Mouse (Mus musculus) T-helper 17 cell (primary cell): ENCODE data around the gene Padi2.

Source experiments
- in situ Hi-C, 2 experiments: fragments of 300-600 bp; cut with MboI, MseI; formaldehyde crosslinking; loops; 1 replicate in 1 of 2; 2 replicates in 1 of 2; pipeline ENCODE4 v1.15.1; 2025; ENCODE audit warnings: high pct_unique_total_duplicates in 2 of 2

Gene Padi2

DNA sequence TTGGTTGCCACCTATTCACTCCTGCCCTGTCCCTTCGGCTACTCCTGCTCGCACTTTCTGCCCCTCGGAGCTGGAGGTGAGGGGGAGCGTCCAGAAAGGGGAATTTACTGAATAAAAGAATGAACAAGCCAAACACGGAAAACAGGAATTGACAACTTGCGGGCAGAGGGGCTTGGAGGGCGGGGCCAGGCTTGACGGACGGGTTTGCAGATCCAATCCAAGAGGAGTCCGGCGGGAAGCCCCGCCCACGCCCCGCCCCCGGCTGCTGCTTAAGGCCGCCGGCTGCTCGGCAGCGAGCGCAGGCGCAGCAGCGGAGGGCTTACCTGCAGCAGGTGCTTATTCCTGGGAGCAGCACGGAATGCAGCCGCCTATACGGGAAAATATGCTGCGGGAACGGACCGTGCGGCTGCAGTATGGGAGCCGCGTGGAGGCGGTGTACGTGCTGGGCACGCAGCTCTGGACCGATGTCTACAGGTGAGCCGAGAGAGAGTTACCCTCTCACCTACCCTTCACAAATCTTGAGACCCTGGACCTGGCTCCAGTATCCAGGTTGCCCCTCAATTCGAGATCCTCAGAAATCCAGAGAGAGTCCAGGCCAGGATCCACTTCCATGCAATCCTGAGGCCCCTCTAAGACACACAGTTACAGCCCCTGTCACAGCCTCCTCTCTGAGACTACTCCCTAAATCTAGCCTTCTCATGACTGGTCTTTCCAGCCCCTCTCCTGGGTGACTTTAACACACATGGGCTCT, at the start of gene Padi2:
TSS of gene Padi2 (plus strand) at position 269 of the 751 bp plus-strand sequence.
- in situ Hi-C loops: loop anchor here (5.0 to 10.0 kb wide), 2 partner anchors 49 to 114 kb away; no protein-coding TSS in a partner anchor

DNA sequence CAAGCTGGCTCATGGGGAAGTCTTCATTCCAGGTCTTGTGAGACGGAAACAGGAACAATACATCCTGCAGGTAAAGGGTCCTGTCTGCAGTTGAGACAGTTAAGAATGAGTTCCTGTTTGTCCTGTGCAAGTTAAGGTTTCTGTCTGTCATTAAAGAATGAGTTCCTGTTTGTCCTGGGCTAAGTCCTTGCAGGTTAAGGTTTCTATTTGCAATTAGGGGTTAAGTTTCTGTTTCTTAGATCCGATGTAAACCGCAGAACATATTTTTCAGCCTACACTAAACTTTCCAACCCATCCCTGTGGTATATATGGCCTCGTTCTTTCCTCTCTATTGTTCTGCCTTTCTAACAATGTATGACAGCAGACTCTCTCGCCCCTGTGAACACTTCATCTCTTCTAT, 49.1 kb upstream of the Padi2 start:
- in situ Hi-C loops: no loop called here

DNA sequence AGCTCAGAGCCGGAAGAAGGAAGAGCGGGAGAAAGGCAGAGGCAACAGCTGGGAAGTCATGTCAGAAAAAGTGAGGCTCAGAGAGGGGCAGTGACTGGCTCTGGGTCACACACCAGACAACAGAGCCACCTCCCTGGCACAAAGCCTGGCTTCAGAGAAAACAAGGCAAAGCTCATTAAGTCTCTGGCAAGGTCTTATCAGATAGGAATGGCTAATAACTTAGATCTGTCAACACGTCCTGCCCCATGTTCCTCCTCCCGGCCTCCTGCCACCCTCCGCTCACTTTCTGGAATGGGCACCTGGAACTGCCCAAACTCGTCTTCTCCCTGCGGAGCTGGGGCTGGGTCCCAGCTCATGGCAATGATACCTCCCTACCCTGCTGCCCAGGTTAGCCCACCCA, 48.3 kb upstream of the Padi2 start:
- in situ Hi-C loops: no loop called here

- in situ Hi-C loops: no loop called here
These were observed 46.9 kb upstream of the Padi2 start for GRCm38 (mm10) chr4:140859291-140859690.

DNA sequence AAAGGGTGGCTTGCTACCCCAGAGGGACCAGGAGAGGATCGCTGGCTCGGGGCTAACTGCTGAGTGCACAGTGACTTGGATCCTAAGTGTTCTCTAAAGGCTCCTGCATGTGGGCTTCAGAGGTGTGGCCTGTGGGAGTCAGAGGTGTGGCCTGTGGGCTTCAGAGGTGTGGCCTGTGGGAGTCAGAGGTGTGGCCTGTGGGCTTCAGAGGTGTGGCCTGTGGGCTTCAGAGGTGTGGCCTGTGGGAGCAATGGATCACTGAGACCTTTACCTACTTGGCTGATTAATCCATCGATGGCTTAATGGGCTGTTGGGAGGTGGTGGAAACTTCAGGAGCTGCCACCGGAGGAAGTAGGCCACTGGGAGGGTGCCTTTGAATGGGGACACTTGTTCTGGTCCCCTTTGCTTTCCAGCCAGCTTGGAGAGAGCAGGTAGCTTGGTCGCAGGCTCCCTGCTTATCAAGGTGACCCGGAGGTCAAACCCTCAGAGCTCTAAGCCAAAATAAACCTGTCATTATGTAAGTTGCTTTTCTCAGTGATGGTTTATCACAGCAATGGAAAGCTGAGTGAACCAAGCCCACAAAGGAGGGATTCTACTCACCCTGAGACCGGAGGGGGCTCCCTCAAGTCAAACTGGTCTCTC, 45.9 kb upstream of the Padi2 start:
- in situ Hi-C loops: no loop called here

GRCm38 (mm10) chr4:140860767-140861147, 45.4 kb upstream of the Padi2 start:
- in situ Hi-C loops: no loop called here

GRCm38 (mm10) chr4:140862036-140862650, 44.0 kb upstream of the Padi2 start:
- in situ Hi-C loops: no loop called here

DNA sequence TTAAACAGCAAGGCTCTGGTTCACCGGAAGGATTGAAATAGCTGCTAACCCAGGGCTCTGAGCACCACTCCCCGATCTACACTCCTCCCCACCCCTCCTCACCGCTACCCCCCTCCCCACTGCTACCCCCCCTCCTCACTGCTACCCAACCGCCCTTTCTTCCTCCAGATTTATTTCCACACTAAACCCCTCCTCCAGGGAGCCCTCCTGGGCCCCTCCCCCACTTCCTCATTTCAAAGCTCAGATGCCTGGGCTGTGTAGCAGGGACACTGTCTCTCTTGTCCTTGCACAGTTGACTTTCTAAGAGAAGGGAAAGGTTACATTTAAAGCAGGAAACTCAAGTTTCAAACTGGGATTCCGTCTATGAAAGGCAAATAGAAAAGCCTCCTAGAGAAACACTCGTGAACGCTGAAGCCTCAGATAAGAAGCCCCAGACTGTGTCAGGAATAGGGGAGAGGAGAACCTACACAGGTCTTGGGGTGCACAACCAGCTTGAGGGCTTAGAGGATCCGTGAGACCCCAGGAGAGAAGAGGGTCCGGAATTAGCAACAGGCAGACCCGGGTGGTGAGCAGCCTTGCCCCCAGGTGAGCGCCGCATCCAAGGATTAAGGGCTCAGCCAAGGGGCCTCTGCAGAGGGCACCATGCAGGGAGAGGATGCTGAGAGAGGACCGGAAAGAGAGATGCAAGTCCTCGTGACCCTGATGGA, 37.5 kb upstream of the Padi2 start:
- in situ Hi-C loops: no loop called here

DNA sequence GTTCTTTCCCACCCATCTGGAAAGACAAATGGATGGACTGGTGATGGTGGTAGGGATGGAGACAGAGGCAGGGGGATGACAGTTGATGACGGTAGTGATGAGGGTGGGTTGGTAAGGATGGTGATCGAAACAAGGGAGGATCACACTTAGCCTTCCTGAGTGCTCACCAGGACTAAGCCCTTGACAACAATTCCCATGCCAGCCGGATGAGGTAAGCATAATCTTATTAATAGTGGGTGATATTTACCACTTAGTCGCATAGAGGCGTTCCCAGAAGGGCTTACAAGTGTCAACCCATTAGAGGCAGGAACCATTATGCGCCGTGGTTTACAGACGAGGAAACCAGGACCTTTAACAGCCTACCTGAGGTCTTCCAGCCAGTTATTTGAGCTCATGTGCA, 36.2 kb upstream of the Padi2 start:
- in situ Hi-C loops: no loop called here

- in situ Hi-C loops: no loop called here
These were observed 35.3 kb upstream of the Padi2 start for GRCm38 (mm10) chr4:140870876-140871275.

DNA sequence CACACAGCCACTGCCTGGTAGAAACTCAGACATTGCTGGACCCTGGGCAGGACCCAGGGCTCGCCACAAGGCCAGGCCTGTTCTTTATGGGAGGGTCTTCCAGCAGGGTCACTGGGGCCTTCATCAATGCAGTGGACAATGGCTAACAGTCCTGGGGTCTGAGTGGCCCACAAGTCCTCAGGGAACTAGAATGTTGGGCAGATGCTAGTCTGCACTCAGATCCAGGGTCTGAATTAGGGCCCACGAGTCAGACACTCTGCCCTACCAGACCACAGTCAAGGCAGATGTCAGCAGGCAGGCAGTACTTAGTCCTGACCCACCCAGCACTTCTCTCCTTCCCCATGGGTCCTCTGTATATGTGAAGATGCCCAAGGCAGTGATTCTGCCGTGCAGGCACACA, 34.8 kb upstream of the Padi2 start:
- in situ Hi-C loops: no loop called here

DNA sequence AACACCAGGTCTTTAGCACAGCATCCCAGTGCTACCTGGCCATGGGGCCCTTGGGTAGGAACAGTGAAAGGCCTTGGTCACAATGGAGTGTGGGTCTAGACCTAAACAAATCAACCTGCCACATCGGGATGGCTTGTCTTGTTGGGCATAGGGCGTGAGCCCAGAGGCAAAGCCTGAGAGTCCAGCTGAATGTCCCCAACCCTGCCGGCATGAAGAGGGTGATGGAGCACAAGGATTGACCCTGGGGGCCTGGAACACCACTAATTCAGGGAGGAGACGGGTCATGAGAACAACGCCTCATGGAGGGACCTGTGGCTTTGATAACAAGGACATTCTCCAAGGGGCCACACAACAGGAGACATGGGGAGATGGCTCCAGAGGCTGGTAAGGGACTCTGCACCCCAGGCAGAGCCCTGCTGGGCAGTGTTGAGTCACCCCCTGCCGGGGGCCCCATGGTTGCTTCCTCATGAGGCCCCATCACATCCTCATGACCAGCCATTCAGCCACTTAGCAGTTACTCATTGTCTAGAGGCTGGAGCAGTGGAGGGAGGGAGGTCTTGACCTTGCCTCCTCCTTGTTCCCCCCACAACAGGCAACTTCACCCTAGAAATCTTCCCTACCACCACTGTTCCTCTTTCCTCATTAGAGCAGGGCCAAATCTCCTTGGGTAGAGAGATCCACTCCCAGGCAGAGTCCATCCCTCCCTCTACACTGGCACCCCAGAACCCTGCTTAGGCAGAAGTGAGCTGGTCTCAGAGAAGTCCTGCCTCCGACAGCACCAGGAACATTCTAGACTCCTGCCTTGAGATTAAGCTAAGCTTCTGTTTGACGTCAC, 34.1 kb upstream of the Padi2 start:
- in situ Hi-C loops: no loop called here

DNA sequence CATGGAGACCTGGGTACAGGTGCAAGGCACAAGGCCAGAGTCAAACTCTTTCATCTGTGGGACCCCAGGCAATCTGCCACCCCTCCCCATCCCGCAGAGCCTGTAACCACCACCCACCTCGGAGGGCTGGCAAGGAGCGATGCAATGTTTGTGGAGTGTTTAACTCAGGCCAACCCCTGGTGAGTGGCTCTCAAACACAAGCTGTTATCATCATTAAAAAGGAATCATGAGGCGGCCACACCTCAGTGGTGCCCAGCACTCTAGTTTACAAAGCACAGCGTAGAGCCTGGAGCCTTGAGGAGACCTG, 33.5 kb upstream of the Padi2 start:
- in situ Hi-C loops: no loop called here

DNA sequence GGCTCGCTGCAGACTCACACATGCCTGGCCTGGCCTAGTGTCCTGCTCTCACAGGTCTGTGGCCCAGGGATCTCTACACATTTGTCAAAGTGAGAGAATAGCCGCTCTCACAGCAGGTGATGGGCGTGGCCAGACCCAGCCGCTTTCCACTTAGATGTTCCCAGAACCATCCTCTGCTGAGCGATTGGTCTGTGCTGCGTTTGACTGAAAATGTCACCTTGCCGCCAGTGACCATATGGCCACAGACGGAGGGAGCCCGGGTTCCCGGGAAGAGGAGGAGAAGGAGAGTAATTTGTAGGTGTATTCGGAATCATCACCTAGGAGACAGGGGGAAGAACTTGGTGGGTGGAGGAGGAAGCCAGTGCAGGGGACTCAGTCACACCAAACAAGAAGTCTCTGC, 33.1 kb upstream of the Padi2 start:
- in situ Hi-C loops: no loop called here

GRCm38 (mm10) chr4:140876161-140876560, 30.0 kb upstream of the Padi2 start:
- in situ Hi-C loops: no loop called here

- in situ Hi-C loops: no loop called here
These were observed 29.5 kb upstream of the Padi2 start for GRCm38 (mm10) chr4:140876681-140877080.

- in situ Hi-C loops: no loop called here
These were observed 28.7 kb upstream of the Padi2 start for GRCm38 (mm10) chr4:140877441-140877840.

DNA sequence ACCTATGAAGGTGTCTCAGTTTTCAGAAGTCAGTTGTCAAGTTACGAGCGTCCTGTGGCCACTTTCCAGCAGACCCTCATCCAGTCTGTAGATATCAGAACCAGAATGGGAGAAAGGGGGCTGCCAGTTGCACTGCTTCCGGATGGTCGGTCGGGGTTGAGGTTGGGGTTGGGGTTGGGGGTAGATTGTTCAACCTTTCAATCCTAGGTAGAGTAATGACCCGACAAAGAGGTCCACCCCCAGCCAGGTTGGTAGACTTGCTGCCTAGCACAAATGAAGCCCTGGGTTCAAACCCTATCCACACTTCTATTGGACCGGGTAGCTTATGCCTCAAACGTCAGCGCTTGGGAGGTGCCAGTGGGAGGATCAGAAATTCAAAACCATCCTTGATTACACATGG, 27.5 kb upstream of the Padi2 start:
- in situ Hi-C loops: no loop called here

GRCm38 (mm10) chr4:140879116-140879515, 27.0 kb upstream of the Padi2 start:
- in situ Hi-C loops: no loop called here

- in situ Hi-C loops: no loop called here
These were observed 26.4 kb upstream of the Padi2 start for GRCm38 (mm10) chr4:140879739-140880138.

- in situ Hi-C loops: no loop called here
These were observed 25.9 kb upstream of the Padi2 start for GRCm38 (mm10) chr4:140880207-140880606.
